8 mouse cellular contexts compared by ENCODE assay signal in genomic region chr16:9992773-9993221, GRCm38 (mm10). TPM values are rescaled to one million over a fixed set of nuclear protein-coding genes. Genes with fewer than 3 reads are reported as not detected.
DNase-seq lines count a peak whose midpoint lies in the region; ATAC-seq and TF ChIP-seq lines count a peak whose summit lies in the region.

No protein-coding gene starts in this region.

- H3K4me2 ChIP-seq in embryonic facial prominence, embryonic 14.5 days (ENCODE audit: low read depth, low read length): peak overlapping the region; percentile 76
- peak overlapping the region; percentile 61 for H3K4me2 ChIP-seq in limb, embryonic 14.5 days (replicated peaks; ENCODE audit: low read depth, low read length, severe bottlenecking)
- peak overlapping the region; percentile 58 for H3K4me2 ChIP-seq in stomach, embryonic 15.5 days

- H3K27ac ChIP-seq in embryonic facial prominence, embryonic 14.5 days (replicated peaks; ENCODE audit: low read depth, low read length): no peak overlapping the region
- H3K27ac ChIP-seq in limb, embryonic 14.5 days (replicated peaks; ENCODE audit: low read depth, low read length): no peak overlapping the region
- H3K27ac ChIP-seq in stomach, embryonic 15.5 days: no peak overlapping the region

- no peaks in the 10 kb centered on the region for H3K36me3 ChIP-seq in embryonic facial prominence, embryonic 14.5 days (ENCODE audit: control insufficient read depth, insufficient read depth, low read length)
- no peaks in the 10 kb centered on the region for H3K36me3 ChIP-seq in limb, embryonic 14.5 days (ENCODE audit: control insufficient read depth, insufficient read depth, low read length)
- no peaks in the 10 kb centered on the region for H3K36me3 ChIP-seq in stomach, embryonic 15.5 days

- H3K4me1 ChIP-seq in embryonic facial prominence, embryonic 14.5 days (ENCODE audit: control insufficient read depth, insufficient read depth, low read length): peaks cover 12% of the 10 kb centered on the region; the same call in 1 of the 2 replicates
- H3K4me1 ChIP-seq in limb, embryonic 14.5 days (ENCODE audit: control insufficient read depth, insufficient read depth, low read length): peaks cover 5% of the 10 kb centered on the region
- peaks cover 23% of the 10 kb centered on the region; the same call in 1 of the 2 replicates for H3K4me1 ChIP-seq in stomach, embryonic 15.5 days

- H3K9ac ChIP-seq in embryonic facial prominence, embryonic 14.5 days (ENCODE audit: low read depth, low read length): 0 out of 2 replicates have a peak overlapping the region, but pooled peaks have one; percentile 25
- H3K9ac ChIP-seq in limb, embryonic 14.5 days (ENCODE audit: low read depth, low read length, severe bottlenecking): no peak overlapping the region
- H3K9ac ChIP-seq in stomach, embryonic 15.5 days: no peak overlapping the region

- 1% methylated on average over 13 of the region's 17 CpGs for WGBS in embryonic facial prominence, embryonic 14.5 days
- WGBS in limb, embryonic 14.5 days: 2% methylated on average over 17 of the region's 17 CpGs
- under 1% methylated on average over 17 of the region's 17 CpGs for WGBS in stomach, embryonic 15.5 days

- H3K4me3 ChIP-seq in embryonic facial prominence, embryonic 14.5 days (ENCODE audit: low read depth, low read length): peak overlapping the region; percentile 43
- peak overlapping the region; percentile 36 for H3K4me3 ChIP-seq in limb, embryonic 14.5 days (replicated peaks; ENCODE audit: low read length)
- peak overlapping the region; percentile 31 for H3K4me3 ChIP-seq in stomach, embryonic 15.5 days (replicated peaks)

- no peak for TF ChIP-seq POLR2A in limb, embryonic 14.5 days (IDR thresholded peaks at IDR 0.05; ENCODE audit: borderline replicate concordance, extremely low read depth, insufficient read depth, insufficient read length)

- peak; percentile 28; the same call in 1 of the 2 replicates for ATAC-seq in embryonic facial prominence, embryonic 14.5 days (ENCODE audit: low read depth)
- ATAC-seq in limb, embryonic 14.5 days (ENCODE audit: low FRiP score, low read depth): no peak
- no peak for ATAC-seq in stomach, embryonic 15.5 days (ENCODE audit: insufficient read depth, low FRiP score, low read depth)

- DNase-seq in heart, adult 11 months: peak; percentile 77
- no peak for DNase-seq in heart, postnatal 4 days
- peak; percentile 71 for DNase-seq in ES-CJ7 (ENCODE audit: low read depth, low spot score)
- DNase-seq in embryonic facial prominence, embryonic 14.5 days (ENCODE audit: low spot score): peak; percentile 31
- no peak for DNase-seq in limb, embryonic 14.5 days (ENCODE audit: low spot score)
- DNase-seq in gastrocnemius, adult 8-10 months (ENCODE audit: low spot score in 2 of 2): no peak
- no peak for DNase-seq in left cerebral cortex, adult 11 months (ENCODE audit: low spot score)

- no peaks in the 10 kb centered on the region for H3K9me3 ChIP-seq in embryonic facial prominence, embryonic 14.5 days (ENCODE audit: control insufficient read depth, low read length)
- H3K9me3 ChIP-seq in limb, embryonic 14.5 days (ENCODE audit: control insufficient read depth, low read length): no peaks in the 10 kb centered on the region
- no peaks in the 10 kb centered on the region for H3K9me3 ChIP-seq in stomach, embryonic 15.5 days

- H3K27me3 ChIP-seq in embryonic facial prominence, embryonic 14.5 days (replicated peaks; ENCODE audit: control insufficient read depth, insufficient read depth, low read length): peaks cover 64% of the 10 kb centered on the region
- peaks cover 68% of the 10 kb centered on the region for H3K27me3 ChIP-seq in limb, embryonic 14.5 days (ENCODE audit: control insufficient read depth, insufficient read depth, low read length)
- peaks cover 57% of the 10 kb centered on the region for H3K27me3 ChIP-seq in stomach, embryonic 15.5 days (replicated peaks)

RNA-seq across cellular contexts. Expression of gene Grin2a, which starts 2.6 kb away (rescaled TPM):
- under 1 TPM; 0.54 to 0.62 TPM for total RNA-seq in heart, postnatal 4 days (2021)
- polyA plus RNA-seq in embryonic facial prominence, embryonic 14.5 days (2014; fragmentation: Nextera tagmentation; extraction: Ambion mirVana): 1.0 and 1.2 TPM in 2 replicates
- polyA plus RNA-seq in limb, embryonic 14.5 days (2012; rRNA removed): 0.64 and 0.86 TPM in 2 replicates
- polyA plus RNA-seq in limb, embryonic 14.5 days (2014; fragmentation: Nextera tagmentation; extraction: Ambion mirVana): 1.9 and 2.0 TPM in 2 replicates
- polyA plus RNA-seq in stomach, embryonic 15.5 days (2015; fragmentation: Nextera tagmentation; extraction: Ambion mirVana): 0.80 and 1.1 TPM in 2 replicates
- under 1 TPM; 0.04 to 0.70 (median 0.17) TPM for total RNA-seq in gastrocnemius, adult 8-10 months (2022)

Comparison
In these comparisons a context has a peak if more than half of its experiments do, and no peak if none do; other contexts are left out.
1. DNase-seq: peak in heart, adult 11 months (single experiment), ES-CJ7 (single experiment) and embryonic facial prominence, embryonic 14.5 days (single experiment); none in heart, postnatal 4 days (single experiment), limb, embryonic 14.5 days (single experiment), gastrocnemius, adult 8-10 months (0 of 2) and left cerebral cortex, adult 11 months (single experiment).
2. Peak in every context shown above with its lines, with median percentiles within 50 percentile points of each other: H3K4me2 ChIP-seq and H3K4me3 ChIP-seq.